Mouse (Mus musculus) bone marrow, adult 2 months (tissue): ENCODE results near the gene Prph. TPM values are rescaled to one million over a fixed set of nuclear protein-coding genes. Genes with fewer than 3 reads are reported as not detected.

Experiments
- H3K27ac ChIP-seq: fragments of 200-500 bp; 2 replicates; pipeline ENCODE4 v1.5.1; 2012; ENCODE audit warnings: low read depth, mild to moderate bottlenecking, control low read depth, inconsistent platforms, low read length; ENCODE audit not compliant: control insufficient read depth, poor library complexity, insufficient read depth
- H3K4me1 ChIP-seq: fragments of 200-500 bp; 2 replicates; pipeline ENCODE4 v1.6.1; 2011; ENCODE audit warnings: low read length; ENCODE audit not compliant: control insufficient read depth, insufficient read depth
- H3K4me3 ChIP-seq: fragments of 200-500 bp; replicated peaks from 2 replicates; pipeline ENCODE3; 2011; ENCODE audit warnings: mild to moderate bottlenecking, low read depth, low read length, control low read depth; ENCODE audit not compliant: control insufficient read depth
- CTCF ChIP-seq: fragments of 200-500 bp; IDR thresholded peaks from 2 replicates; pipeline ENCODE4 v1.5.1; 2011; ENCODE audit warnings: low read length, control low read depth; ENCODE audit not compliant: control insufficient read depth, insufficient read depth
- POLR2A ChIP-seq: fragments of 200-500 bp; IDR thresholded peaks from 2 replicates; pipeline ENCODE4 v1.6.1; 2011; ENCODE audit warnings: low read depth, mild to moderate bottlenecking, control low read depth, low read length, borderline replicate concordance; ENCODE audit not compliant: control insufficient read depth
- WGBS: fragments of 180-500 bp; shearing (Covaris S2); methylation state at CpG from one replicate; pipeline ENCODE4 v1.1.7; 2018; 5-methylcytosine and 5-hydroxymethylcytosine counted together
- polyA plus RNA-seq: library from polyadenylated mRNA; stranded (reverse); fragments of >200 nt; gene quantifications from 2 replicates; pipeline ENCODE4 v1.2.4, GENCODE M21; 2011; ENCODE audit warnings: low replicate concordance; ENCODE audit not compliant: missing spikeins, insufficient read depth, insufficient read length

Gene Prph
- polyA plus RNA-seq, 1 experiment: not detected

DNA sequence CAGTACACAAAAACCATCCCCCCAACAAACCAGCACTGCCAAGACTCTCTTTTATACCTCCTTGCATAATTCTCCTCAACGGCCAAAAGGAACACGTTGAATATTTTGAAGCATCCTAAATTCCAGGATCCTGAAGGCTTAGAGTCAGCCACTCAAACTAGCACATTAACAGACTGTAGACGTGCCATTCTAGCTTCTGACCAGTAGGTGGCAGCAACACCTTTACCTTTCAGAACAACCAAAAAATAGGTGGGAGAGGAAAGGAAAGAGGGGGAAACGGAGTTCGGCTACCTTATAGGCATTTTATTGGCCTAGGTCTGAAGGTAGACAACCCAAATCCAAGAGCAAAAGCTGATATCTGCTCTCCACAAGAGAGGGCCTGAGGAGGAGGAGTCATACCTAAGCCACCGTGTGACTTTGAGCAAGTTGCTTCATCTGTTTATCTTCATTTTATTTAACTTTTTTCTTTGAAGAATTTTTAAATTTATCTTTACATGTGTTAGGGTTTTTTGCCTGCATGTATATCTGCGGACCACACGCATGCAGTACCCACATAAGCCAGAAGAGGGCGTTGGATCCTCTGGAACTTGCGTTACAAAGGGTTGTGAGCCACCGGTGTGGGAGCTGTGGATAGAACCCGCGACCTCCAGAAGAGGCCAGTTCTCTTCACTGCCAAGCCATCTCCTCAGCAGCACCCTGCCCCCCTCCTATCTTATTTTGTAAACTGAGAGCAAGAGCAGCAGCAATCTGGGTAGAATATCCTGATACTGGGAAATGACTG, 5.3 kb upstream of the Prph start:
- Histone ChIP-seq H3K27ac (no peak overlapping the region), H3K4me3 (no peak overlapping the region), H3K4me1 (no peaks in the 10 kb centered on the region)
- TF ChIP-seq POLR2A (no peak), CTCF (peak; percentile 60)
- 34% methylated on average over 13 of the region's 13 CpGs for WGBS

DNA sequence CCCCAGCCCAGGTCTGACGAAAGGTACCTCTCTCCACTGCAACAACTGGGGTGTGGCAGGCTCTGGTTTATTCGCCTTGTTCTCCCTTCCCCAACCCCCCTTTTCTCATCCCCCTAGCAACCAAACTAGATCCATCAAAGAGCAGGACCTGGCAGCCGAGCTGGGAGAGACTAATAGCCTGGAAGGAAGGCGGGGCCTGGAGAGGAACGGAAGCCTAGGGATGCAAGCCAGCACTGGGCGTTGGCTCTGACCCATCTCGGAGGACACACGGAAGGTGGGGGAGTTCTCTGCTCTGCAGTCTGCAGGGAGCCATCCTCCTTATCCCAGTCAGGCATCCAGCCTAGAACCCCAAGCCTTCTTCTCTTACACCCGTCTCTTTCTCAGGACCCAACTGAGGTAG, 1.6 kb upstream of the Prph start:
- WGBS: 76% methylated on average over 9 of the region's 9 CpGs
- Histone ChIP-seq H3K4me3 (no peak overlapping the region), H3K4me1 (no peaks in the 10 kb centered on the region), H3K27ac (no peak overlapping the region)
- TF ChIP-seq POLR2A (no peak), CTCF (no peak)

DNA sequence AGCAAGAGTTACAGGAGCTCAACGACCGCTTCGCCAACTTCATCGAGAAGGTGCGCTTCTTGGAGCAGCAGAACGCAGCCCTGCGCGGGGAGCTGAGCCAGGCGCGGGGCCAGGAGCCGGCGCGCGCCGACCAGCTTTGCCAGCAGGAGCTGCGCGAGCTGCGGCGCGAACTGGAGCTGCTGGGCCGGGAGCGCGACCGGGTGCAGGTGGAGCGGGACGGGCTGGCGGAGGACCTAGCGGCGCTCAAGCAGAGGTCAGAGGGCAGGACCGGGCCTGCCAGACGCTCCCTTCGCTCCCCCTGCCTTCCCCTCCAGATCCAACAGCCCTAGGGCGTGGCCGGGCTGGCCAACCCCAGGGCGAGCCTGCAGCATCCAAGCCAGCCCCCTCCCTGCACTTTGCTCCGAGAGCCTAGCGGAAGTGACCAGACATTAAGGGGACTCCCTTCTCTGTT, 562 bp downstream of the Prph start:
- Histone ChIP-seq H3K4me1 (no peaks in the 10 kb centered on the region), H3K4me3 (no peak overlapping the region), H3K27ac (no peak overlapping the region)
- TF ChIP-seq CTCF (no peak), POLR2A (no peak)
- 2% methylated on average over 37 of the region's 37 CpGs for WGBS

DNA sequence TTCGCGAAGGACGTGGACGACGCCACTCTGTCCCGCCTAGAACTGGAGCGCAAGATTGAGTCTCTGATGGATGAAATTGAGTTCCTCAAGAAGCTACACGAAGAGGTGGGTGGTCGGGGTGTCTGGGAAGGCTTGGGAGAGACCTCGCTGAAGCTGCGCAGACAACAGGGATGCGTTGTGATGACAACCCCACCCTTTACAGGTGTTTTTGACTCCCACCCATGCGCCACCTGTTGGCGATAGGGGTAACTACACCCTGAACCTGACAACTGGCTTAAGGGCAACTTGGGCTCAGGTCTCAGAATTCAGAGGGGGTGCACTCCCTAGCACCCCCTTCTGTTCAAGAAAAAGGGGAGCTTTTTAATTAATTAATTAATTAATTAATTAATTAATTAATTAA, 1.4 kb downstream of the Prph start:
- H3K4me3 ChIP-seq: no peak overlapping the region

DNA sequence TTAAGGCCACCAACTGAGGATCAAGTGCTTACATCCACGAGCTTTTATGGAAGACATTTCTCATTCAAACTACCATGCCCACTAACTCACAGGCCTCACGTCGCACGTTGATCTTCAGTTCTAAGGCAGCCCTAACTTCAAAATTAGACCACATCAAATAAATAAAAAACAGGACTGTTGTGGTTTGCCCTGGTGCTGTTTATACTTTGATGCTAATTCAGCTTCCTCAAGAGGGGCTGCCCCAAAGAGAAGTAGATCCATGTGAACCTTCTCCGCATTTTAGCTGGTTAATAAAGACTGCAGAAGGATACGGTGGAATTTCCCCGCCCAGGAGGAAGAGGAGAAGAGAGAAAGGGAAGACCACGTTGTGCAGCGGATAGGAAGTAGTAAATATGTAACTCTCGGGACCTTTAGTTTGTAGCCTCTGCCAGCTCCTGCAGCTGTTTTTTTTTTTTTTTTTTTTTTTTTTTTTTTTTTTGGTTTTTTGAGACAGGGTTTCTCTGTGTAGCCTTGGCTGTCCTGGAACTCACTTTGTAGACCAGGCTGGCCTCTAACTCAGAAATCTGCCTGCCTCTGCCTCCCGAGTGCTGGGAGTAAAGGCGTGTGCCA, 10.7 kb downstream of the Prph start:
- no peaks in the 10 kb centered on the region for H3K4me1 ChIP-seq
- H3K27ac ChIP-seq: no peak overlapping the region
- H3K4me3 ChIP-seq: no peak overlapping the region
- TF ChIP-seq POLR2A (no peak), CTCF (no peak)
- 59% methylated on average over 12 of the region's 12 CpGs for WGBS

More for the DNA sequence above, 1.4 kb downstream of the Prph start:
- 17% methylated on average over 14 of the region's 14 CpGs for WGBS
- Histone ChIP-seq H3K27ac (no peak overlapping the region), H3K4me1 (no peaks in the 10 kb centered on the region)
- TF ChIP-seq CTCF: peak; percentile 82
- TF ChIP-seq POLR2A: no peak

DNA sequence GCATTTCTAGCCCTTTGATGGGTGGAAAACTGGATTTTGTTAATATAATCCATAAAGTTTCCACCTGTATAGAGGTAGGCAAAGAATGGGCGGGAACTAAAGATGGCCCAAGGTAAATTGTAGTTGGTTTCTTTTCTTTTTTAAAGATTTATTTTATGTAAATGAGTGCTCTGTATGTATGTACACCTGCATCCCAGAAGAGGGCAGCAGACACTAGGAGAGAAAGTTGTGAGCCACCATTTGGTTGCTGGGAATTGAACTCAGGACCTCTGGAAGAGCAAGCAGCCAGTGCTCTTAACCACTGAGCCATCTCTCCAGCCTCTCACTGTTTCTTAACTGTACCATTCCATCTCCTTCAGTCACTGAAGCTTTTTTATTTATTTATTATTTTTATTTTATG, 17.0 kb downstream of the Prph start:
- WGBS: 76% methylated on average over 1 of the region's 1 CpGs

DNA sequence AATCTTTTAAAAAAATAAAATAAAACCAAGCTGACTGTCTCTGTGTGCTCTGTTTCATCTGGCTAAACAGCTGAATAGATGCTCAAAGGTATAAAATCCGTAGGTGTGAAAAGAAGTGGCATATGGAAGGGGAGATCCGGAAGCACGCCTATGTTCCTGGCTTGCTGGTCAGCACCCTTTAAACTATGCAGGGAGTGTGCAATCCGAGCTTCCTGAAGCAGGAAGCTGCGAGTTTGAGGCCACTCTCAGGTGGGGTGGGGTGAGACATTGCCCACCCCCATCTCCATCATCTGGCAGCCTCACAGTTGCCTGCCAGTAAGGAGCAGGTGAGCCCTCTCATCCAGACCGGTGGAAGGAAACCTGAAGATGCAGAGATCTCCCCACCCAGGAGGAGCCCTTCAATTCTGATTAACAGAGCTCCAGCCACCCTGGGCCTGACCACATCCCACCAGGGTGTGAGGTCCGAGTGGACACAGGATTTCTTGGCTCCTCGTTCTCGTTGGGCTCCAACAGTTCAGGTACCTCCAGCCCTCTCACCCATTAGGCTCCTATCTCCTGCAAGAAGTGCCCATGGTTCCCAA, 19.1 kb downstream of the Prph start, which contains the start of gene Troap:
Troap (plus strand) TSS at position 557 of the 581 bp plus-strand sequence.
- peak within 1 kb of the TSS; percentile 78 for H3K4me3 ChIP-seq
- no peak for TF ChIP-seq CTCF
- TF ChIP-seq POLR2A: no peak
- peak within 1 kb of the TSS; percentile 89 for H3K27ac ChIP-seq
- WGBS: 17% methylated on average over 9 of the region's 9 CpGs
- H3K4me1 ChIP-seq: no peaks in the 10 kb centered on the region; the same call in 1 of the 2 replicates

More for the DNA sequence above, 17.0 kb downstream of the Prph start:
- Histone ChIP-seq H3K4me1 (no peaks in the 10 kb centered on the region; the same call in 1 of the 2 replicates), H3K4me3 (no peak overlapping the region), H3K27ac (no peak overlapping the region)
- TF ChIP-seq CTCF (no peak), POLR2A (no peak)
